Mouse (Mus musculus): ENCODE results near the gene Nt5e. TPM values are rescaled to one million over a fixed set of nuclear protein-coding genes. Genes with fewer than 3 reads are reported as not detected.

Nt5e gene
- polyA plus RNA-seq, 1 experiment from 2014 or later = 2.7 TPM

- DNase-seq (ENCODE audit: low spot score) (no peak), ATAC-seq (replicated peaks; ENCODE audit: insufficient number of reproducible peaks, low FRiP score, low TSS enrichment, low read depth) (no peak)
- Histone ChIP-seq H3K9ac (replicated peaks; ENCODE audit: low read length) (no peak overlapping the region), H3K27me3 (ENCODE audit: control insufficient read depth, insufficient read depth, low read length) (no peaks in the 10 kb centered on the region), H3K27ac (replicated peaks; ENCODE audit: low read depth, low read length) (no peak overlapping the region), H3K4me1 (ENCODE audit: control insufficient read depth, insufficient read depth, low read length) (no peaks in the 10 kb centered on the region), H3K9me3 (replicated peaks; ENCODE audit: control insufficient read depth, low read length) (no peaks in the 10 kb centered on the region), H3K4me3 (ENCODE audit: low read depth, low read length) (no peak overlapping the region), H3K36me3 (replicated peaks; ENCODE audit: control insufficient read depth, insufficient read depth, low read depth, low read length) (no peaks in the 10 kb centered on the region), H3K4me2 (ENCODE audit: low read depth, low read length) (no peak overlapping the region)
- 81% methylated on average over 1 of the region's 1 CpGs for WGBS
Observed at GRCm38 (mm10) chr9:88350317-88350716, 23.3 kb downstream of the Nt5e start.

GRCm38 (mm10) chr9:88351163-88351562, 24.2 kb downstream of the Nt5e start:
- Histone ChIP-seq H3K9me3 (replicated peaks; ENCODE audit: control insufficient read depth, low read length) (no peaks in the 10 kb centered on the region), H3K4me3 (ENCODE audit: low read depth, low read length) (no peak overlapping the region), H3K36me3 (replicated peaks; ENCODE audit: control insufficient read depth, insufficient read depth, low read depth, low read length) (no peaks in the 10 kb centered on the region), H3K27me3 (ENCODE audit: control insufficient read depth, insufficient read depth, low read length) (no peaks in the 10 kb centered on the region), H3K4me1 (ENCODE audit: control insufficient read depth, insufficient read depth, low read length) (no peaks in the 10 kb centered on the region), H3K27ac (replicated peaks; ENCODE audit: low read depth, low read length) (no peak overlapping the region), H3K4me2 (ENCODE audit: low read depth, low read length) (no peak overlapping the region), H3K9ac (replicated peaks; ENCODE audit: low read length) (no peak overlapping the region)
- 71% methylated on average over 3 of the region's 3 CpGs for WGBS
- no peak for ATAC-seq (replicated peaks; ENCODE audit: insufficient number of reproducible peaks, low FRiP score, low TSS enrichment, low read depth)
- no peak for DNase-seq (ENCODE audit: low spot score)

GRCm38 (mm10) chr9:88352741-88353140, 25.7 kb downstream of the Nt5e start:
- no peak overlapping the region for H3K27ac ChIP-seq (replicated peaks; ENCODE audit: low read depth, low read length)
- WGBS = 51% methylated on average over 6 of the region's 6 CpGs
- H3K4me2 ChIP-seq (ENCODE audit: low read depth, low read length) = no peak overlapping the region
- ATAC-seq (replicated peaks; ENCODE audit: insufficient number of reproducible peaks, low FRiP score, low TSS enrichment, low read depth) (no peak), DNase-seq (ENCODE audit: low spot score) (no peak)
- no peaks in the 10 kb centered on the region for H3K4me1 ChIP-seq (ENCODE audit: control insufficient read depth, insufficient read depth, low read length)
- H3K9me3 ChIP-seq (replicated peaks; ENCODE audit: control insufficient read depth, low read length) = no peaks in the 10 kb centered on the region
- no peaks in the 10 kb centered on the region for H3K36me3 ChIP-seq (replicated peaks; ENCODE audit: control insufficient read depth, insufficient read depth, low read depth, low read length)
- H3K27me3 ChIP-seq (ENCODE audit: control insufficient read depth, insufficient read depth, low read length) = no peaks in the 10 kb centered on the region
- no peak overlapping the region for H3K9ac ChIP-seq (replicated peaks; ENCODE audit: low read length)
- H3K4me3 ChIP-seq (ENCODE audit: low read depth, low read length) = no peak overlapping the region

DNA sequence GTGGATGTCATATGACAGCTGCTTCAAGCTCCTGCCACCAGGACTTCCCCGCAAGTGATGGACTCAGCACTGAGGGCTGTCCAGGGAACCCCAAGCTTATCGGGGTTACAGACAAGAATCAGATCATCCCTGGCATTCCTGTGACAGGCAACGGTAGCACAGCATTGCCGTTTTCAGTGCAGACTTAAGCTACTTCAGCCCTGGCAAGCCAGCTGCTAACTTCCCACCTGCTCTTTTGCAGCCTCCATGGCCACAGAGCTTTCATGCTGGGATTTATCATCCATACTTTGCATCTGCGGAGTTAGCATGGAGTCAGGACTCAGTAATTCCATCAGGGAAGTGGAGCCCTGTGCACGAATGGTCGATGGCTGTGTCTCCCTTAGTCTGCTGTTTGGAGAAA, 26.5 kb downstream of the Nt5e start:
- no peaks in the 10 kb centered on the region for H3K27me3 ChIP-seq (ENCODE audit: control insufficient read depth, insufficient read depth, low read length)
- H3K27ac ChIP-seq (replicated peaks; ENCODE audit: low read depth, low read length) = no peak overlapping the region

DNA sequence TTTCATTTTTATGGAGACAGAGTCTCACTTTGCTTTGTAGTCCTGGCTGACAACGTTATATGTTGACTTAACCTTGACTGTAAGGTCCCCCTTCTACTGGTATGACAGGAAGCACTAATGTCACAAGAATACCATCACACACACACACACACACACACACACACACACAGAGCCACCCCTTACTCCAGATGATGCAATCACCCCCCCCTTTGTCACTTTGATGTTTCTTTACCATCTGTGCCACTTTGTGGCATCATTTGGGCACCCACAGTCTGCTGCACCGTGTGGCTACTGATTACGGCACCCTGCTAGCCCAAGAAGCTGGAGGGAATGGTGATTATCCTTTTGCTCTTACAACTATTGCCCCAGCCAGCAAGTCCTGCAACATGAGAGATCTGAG, 30.2 kb downstream of the Nt5e start:
- WGBS = 68% methylated on average over 3 of the region's 3 CpGs
- no peak for DNase-seq (ENCODE audit: low spot score)

More for the DNA sequence above, 26.5 kb downstream of the Nt5e start:
- WGBS = 89% methylated on average over 7 of the region's 7 CpGs
- ATAC-seq (replicated peaks; ENCODE audit: insufficient number of reproducible peaks, low FRiP score, low TSS enrichment, low read depth) (no peak), DNase-seq (ENCODE audit: low spot score) (no peak)
- Histone ChIP-seq H3K4me3 (ENCODE audit: low read depth, low read length) (no peak overlapping the region), H3K4me1 (ENCODE audit: control insufficient read depth, insufficient read depth, low read length) (no peaks in the 10 kb centered on the region), H3K9ac (replicated peaks; ENCODE audit: low read length) (no peak overlapping the region), H3K4me2 (ENCODE audit: low read depth, low read length) (no peak overlapping the region), H3K36me3 (replicated peaks; ENCODE audit: control insufficient read depth, insufficient read depth, low read depth, low read length) (no peaks in the 10 kb centered on the region), H3K9me3 (replicated peaks; ENCODE audit: control insufficient read depth, low read length) (no peaks in the 10 kb centered on the region)

DNA sequence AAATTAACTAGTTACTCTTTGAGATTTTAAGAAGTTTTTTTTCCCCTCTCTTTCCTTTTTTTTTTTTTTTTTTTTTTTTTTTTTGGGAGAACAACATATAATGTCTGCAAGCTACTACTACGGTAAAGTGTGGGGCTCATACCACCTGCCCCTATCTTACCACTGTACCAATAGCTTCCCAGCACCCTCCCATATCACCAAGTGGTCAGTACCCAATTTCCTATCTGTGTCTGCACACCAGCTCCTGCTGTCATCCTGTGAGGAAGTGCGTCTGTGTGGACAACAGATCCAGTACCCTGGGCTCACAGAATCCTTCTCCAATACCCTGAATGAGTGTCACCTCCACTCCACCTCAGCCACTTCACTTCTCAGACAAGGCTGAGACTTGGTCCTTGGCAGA, 32.1 kb downstream of the Nt5e start:
- ATAC-seq (replicated peaks; ENCODE audit: insufficient number of reproducible peaks, low FRiP score, low TSS enrichment, low read depth) (no peak), DNase-seq (ENCODE audit: low spot score) (no peak)
- Histone ChIP-seq H3K27ac (replicated peaks; ENCODE audit: low read depth, low read length) (no peak overlapping the region), H3K4me2 (ENCODE audit: low read depth, low read length) (no peak overlapping the region), H3K4me1 (ENCODE audit: control insufficient read depth, insufficient read depth, low read length) (no peaks in the 10 kb centered on the region), H3K9ac (replicated peaks; ENCODE audit: low read length) (no peak overlapping the region), H3K9me3 (replicated peaks; ENCODE audit: control insufficient read depth, low read length) (no peaks in the 10 kb centered on the region), H3K4me3 (ENCODE audit: low read depth, low read length) (no peak overlapping the region), H3K36me3 (replicated peaks; ENCODE audit: control insufficient read depth, insufficient read depth, low read depth, low read length) (no peaks in the 10 kb centered on the region), H3K27me3 (ENCODE audit: control insufficient read depth, insufficient read depth, low read length) (no peaks in the 10 kb centered on the region)
- 76% methylated on average over 2 of the region's 2 CpGs for WGBS

More for the DNA sequence above, 30.2 kb downstream of the Nt5e start:
- H3K4me1 ChIP-seq (ENCODE audit: control insufficient read depth, insufficient read depth, low read length) = no peaks in the 10 kb centered on the region
- ATAC-seq (replicated peaks; ENCODE audit: insufficient number of reproducible peaks, low FRiP score, low TSS enrichment, low read depth) = no peak
- H3K4me3 ChIP-seq (ENCODE audit: low read depth, low read length) = no peak overlapping the region
- H3K36me3 ChIP-seq (replicated peaks; ENCODE audit: control insufficient read depth, insufficient read depth, low read depth, low read length) = no peaks in the 10 kb centered on the region
- no peak overlapping the region for H3K4me2 ChIP-seq (ENCODE audit: low read depth, low read length)
- H3K27me3 ChIP-seq (ENCODE audit: control insufficient read depth, insufficient read depth, low read length) = no peaks in the 10 kb centered on the region
- no peak overlapping the region for H3K9ac ChIP-seq (replicated peaks; ENCODE audit: low read length)
- no peaks in the 10 kb centered on the region for H3K9me3 ChIP-seq (replicated peaks; ENCODE audit: control insufficient read depth, low read length)
- no peak overlapping the region for H3K27ac ChIP-seq (replicated peaks; ENCODE audit: low read depth, low read length)

GRCm38 (mm10) chr9:88361211-88361909, 34.4 kb downstream of the Nt5e start:
- Histone ChIP-seq H3K36me3 (replicated peaks; ENCODE audit: control insufficient read depth, insufficient read depth, low read depth, low read length) (no peaks in the 10 kb centered on the region), H3K9ac (replicated peaks; ENCODE audit: low read length) (no peak overlapping the region), H3K4me2 (ENCODE audit: low read depth, low read length) (no peak overlapping the region), H3K9me3 (replicated peaks; ENCODE audit: control insufficient read depth, low read length) (no peaks in the 10 kb centered on the region), H3K27ac (replicated peaks; ENCODE audit: low read depth, low read length) (no peak overlapping the region), H3K4me1 (ENCODE audit: control insufficient read depth, insufficient read depth, low read length) (no peaks in the 10 kb centered on the region), H3K27me3 (ENCODE audit: control insufficient read depth, insufficient read depth, low read length) (no peaks in the 10 kb centered on the region), H3K4me3 (ENCODE audit: low read depth, low read length) (no peak overlapping the region)
- ATAC-seq (replicated peaks; ENCODE audit: insufficient number of reproducible peaks, low FRiP score, low TSS enrichment, low read depth) (no peak), DNase-seq (ENCODE audit: low spot score) (no peak)
- 78% methylated on average over 14 of the region's 14 CpGs for WGBS

DNA sequence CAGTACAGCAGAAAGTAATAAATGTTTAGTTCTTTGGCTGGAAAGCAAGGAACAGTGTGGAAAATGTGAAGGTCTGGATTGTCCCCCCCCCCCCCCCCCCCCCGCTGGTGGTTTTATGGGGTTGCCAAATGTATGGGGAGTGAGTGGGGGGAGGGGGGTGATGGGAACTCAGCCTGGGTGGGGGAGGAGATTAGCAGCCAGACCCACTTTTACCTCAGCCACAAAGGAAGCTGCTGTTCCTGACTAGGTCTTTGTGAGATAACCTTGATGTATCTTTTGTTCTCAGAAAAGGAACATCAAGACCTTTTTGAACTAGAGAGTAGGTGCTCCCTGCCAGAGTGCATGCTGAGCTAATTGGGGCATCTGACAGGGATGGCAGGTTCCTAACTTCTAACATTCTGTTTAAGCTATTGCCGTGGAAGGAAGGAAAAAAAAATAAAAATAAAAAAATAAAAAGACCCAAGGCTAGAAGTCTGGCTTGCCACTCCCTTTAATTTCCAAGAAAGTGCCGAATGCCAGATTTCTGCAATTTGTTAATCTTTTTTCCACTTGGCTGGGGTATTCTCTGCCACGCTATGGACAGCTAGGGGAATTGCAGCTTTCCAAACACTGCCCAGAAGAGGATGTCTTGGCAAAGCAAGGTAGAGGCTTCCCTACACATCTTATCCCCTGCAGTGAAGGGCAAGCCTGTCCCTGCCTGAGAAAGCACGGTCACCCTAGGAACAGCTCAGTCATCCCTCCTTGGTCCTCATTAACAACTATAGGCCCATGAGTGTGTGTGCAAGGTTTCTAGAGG, 35.3 kb downstream of the Nt5e start:
- no peaks in the 10 kb centered on the region for H3K27me3 ChIP-seq (ENCODE audit: control insufficient read depth, insufficient read depth, low read length)
- WGBS = 37% methylated on average over 5 of the region's 5 CpGs
- no peak overlapping the region for H3K9ac ChIP-seq (replicated peaks; ENCODE audit: low read length)
- no peak overlapping the region for H3K27ac ChIP-seq (replicated peaks; ENCODE audit: low read depth, low read length)
- DNase-seq (ENCODE audit: low spot score) = no peak
- H3K4me1 ChIP-seq (ENCODE audit: control insufficient read depth, insufficient read depth, low read length) = no peaks in the 10 kb centered on the region
- ATAC-seq (replicated peaks; ENCODE audit: insufficient number of reproducible peaks, low FRiP score, low TSS enrichment, low read depth) = no peak
- H3K4me3 ChIP-seq (ENCODE audit: low read depth, low read length) = no peak overlapping the region
- H3K4me2 ChIP-seq (ENCODE audit: low read depth, low read length) = no peak overlapping the region
- no peaks in the 10 kb centered on the region for H3K9me3 ChIP-seq (replicated peaks; ENCODE audit: control insufficient read depth, low read length)
- no peaks in the 10 kb centered on the region for H3K36me3 ChIP-seq (replicated peaks; ENCODE audit: control insufficient read depth, insufficient read depth, low read depth, low read length)
